Comparison of ENCODE assay signal across 24 mouse cellular contexts in genomic region chr2:119147160-119147678, GRCm38 (mm10). TPM values are rescaled to one million over a fixed set of nuclear protein-coding genes. Genes with fewer than 3 reads are reported as not detected.
DNase-seq lines count a peak whose midpoint lies in the region; ATAC-seq lines count a peak whose summit lies in the region.
"Had no signal": no experiment of that assay in that cellular context is flagged by ENCODE, and none has a peak within 500 bp of the region (broad histone marks: within the 10 kb centered on the region; RNA-seq: fewer than 3 reads in every experiment).

No protein-coding gene starts in this region.

- H3K4me2 ChIP-seq in kidney, embryonic 16.5 days (replicated peaks; ENCODE audit: low read depth, low read length) = no peak overlapping the region; the same call in 1 of the 2 replicates
- no peak overlapping the region for H3K4me2 ChIP-seq in forebrain, embryonic 12.5 days
- H3K4me2 ChIP-seq: forebrain, embryonic 15.5 days; hindbrain, embryonic 13.5 days; limb, embryonic 12.5 days; liver, embryonic 13.5 days; lung, embryonic 15.5 days; midbrain, embryonic 12.5 days; stomach, embryonic 15.5 days had no signal

- no peak overlapping the region; the same call in 1 of the 2 replicates for H3K27ac ChIP-seq in kidney, embryonic 16.5 days (ENCODE audit: low read length)
- no peak overlapping the region for H3K27ac ChIP-seq in forebrain, embryonic 12.5 days
- H3K27ac ChIP-seq: forebrain, embryonic 15.5 days; gastrocnemius, adult 2 months; hindbrain, embryonic 13.5 days; limb, embryonic 12.5 days; liver, embryonic 13.5 days; lung, embryonic 15.5 days; midbrain, embryonic 12.5 days; stomach, embryonic 15.5 days had no signal

- H3K36me3 ChIP-seq in kidney, embryonic 16.5 days (ENCODE audit: insufficient read depth, low read length) = peaks cover 63% of the 10 kb centered on the region
- peaks cover 91% of the 10 kb centered on the region for H3K36me3 ChIP-seq in forebrain, embryonic 12.5 days (replicated peaks)

- peaks cover 5% of the 10 kb centered on the region; the same call in 1 of the 2 replicates for H3K9me3 ChIP-seq in kidney, embryonic 16.5 days (ENCODE audit: low read length)
- H3K9me3 ChIP-seq in forebrain, embryonic 12.5 days = no peaks in the 10 kb centered on the region
- H3K9me3 ChIP-seq: forebrain, embryonic 15.5 days; hindbrain, embryonic 13.5 days; liver, embryonic 13.5 days; lung, embryonic 15.5 days; stomach, embryonic 15.5 days had no signal

- no peak overlapping the region for H3K4me3 ChIP-seq in kidney, embryonic 16.5 days (ENCODE audit: low read length)
- no peak overlapping the region for H3K4me3 ChIP-seq in forebrain, embryonic 12.5 days (replicated peaks)
- H3K4me3 ChIP-seq: erythroblast, embryonic 14.5 days; forebrain, embryonic 15.5 days; gastrocnemius, adult 2 months; hindbrain, embryonic 13.5 days; limb, embryonic 12.5 days; liver, embryonic 13.5 days; lung, embryonic 15.5 days; midbrain, embryonic 12.5 days; stomach, embryonic 15.5 days had no signal

- H3K27me3 ChIP-seq in kidney, embryonic 16.5 days (ENCODE audit: insufficient read depth, low read length) = no peaks in the 10 kb centered on the region
- no peaks in the 10 kb centered on the region for H3K27me3 ChIP-seq in forebrain, embryonic 12.5 days
- H3K27me3 ChIP-seq: forebrain, embryonic 15.5 days; hindbrain, embryonic 13.5 days; limb, embryonic 12.5 days; liver, embryonic 13.5 days; lung, embryonic 15.5 days; midbrain, embryonic 12.5 days; stomach, embryonic 15.5 days had no signal

- peak; percentile 74 for ATAC-seq in kidney, embryonic 16.5 days (ENCODE audit: low FRiP score, low TSS enrichment)
- no peak for ATAC-seq in forebrain, embryonic 12.5 days (ENCODE audit: low FRiP score)
- ATAC-seq: activated CD4-positive, CD25-positive, alpha-beta regulatory T cell, adult 4 months; forebrain, embryonic 15.5 days had no signal

- 46% methylated on average over 22 of the region's 22 CpGs for WGBS in kidney, embryonic 16.5 days
- WGBS in forebrain, embryonic 12.5 days = 86% methylated on average over 22 of the region's 22 CpGs

- no peak overlapping the region for H3K9ac ChIP-seq in kidney, embryonic 16.5 days (replicated peaks; ENCODE audit: low read length)
- H3K9ac ChIP-seq in forebrain, embryonic 12.5 days = no peak overlapping the region
- H3K9ac ChIP-seq: forebrain, embryonic 15.5 days; hindbrain, embryonic 13.5 days; limb, embryonic 12.5 days; liver, embryonic 13.5 days; lung, embryonic 15.5 days; midbrain, embryonic 12.5 days; stomach, embryonic 15.5 days had no signal

- DNase-seq in heart, adult 11 months = peak; percentile 91
- no peak for DNase-seq in heart, adult 8-10 months (ENCODE audit: low spot score)
- DNase-seq in kidney, adult 9 months = no peak
- peak; percentile 22 for DNase-seq in right cerebral cortex, adult 18-20 months
- DNase-seq in right cerebral cortex, postnatal 4 days = no peak
- DNase-seq in lung, postnatal 25 days (ENCODE audit: low spot score) = no peak
- DNase-seq: adrenal gland, postnatal 25 days; cerebellum, adult 18-20 months; cerebellum, postnatal 36 days; gastrocnemius, adult 2 months; liver, embryonic 13.5 days; spleen, adult 18-20 months had no signal

- no peaks in the 10 kb centered on the region; the same call in 1 of the 2 replicates for H3K4me1 ChIP-seq in kidney, embryonic 16.5 days (ENCODE audit: insufficient read depth, low read length)
- H3K4me1 ChIP-seq in forebrain, embryonic 12.5 days = no peaks in the 10 kb centered on the region
- H3K4me1 ChIP-seq: forebrain, embryonic 15.5 days; hindbrain, embryonic 13.5 days; limb, embryonic 12.5 days; lung, embryonic 15.5 days; midbrain, embryonic 12.5 days; stomach, embryonic 15.5 days had no signal

RNA-seq across cellular contexts. Expression of gene Rmdn3, which starts 9.6 kb away (rescaled TPM):
- 10 to 100 TPM; 15.3 to 25.2 (median 17.5) TPM for total RNA-seq in heart, adult 8-10 months (2022)
- polyA plus RNA-seq in kidney, embryonic 16.5 days (2015; fragmentation: Nextera tagmentation; extraction: Ambion mirVana) = 46.4 and 47.0 TPM in 2 replicates
- polyA plus RNA-seq in forebrain, embryonic 12.5 days (2016; fragmentation: Nextera tagmentation; extraction: Ambion mirVana) = 43.6 and 48.7 TPM in 2 replicates

RNA-seq across cellular contexts. Expression of gene Gchfr, which starts 20.4 kb away (rescaled TPM):
- total RNA-seq in heart, adult 8-10 months (2022) = 10 to 100 TPM; 10.9 to 12.5 (median 11.4) TPM
- 34.5 and 38.8 TPM in 2 replicates for polyA plus RNA-seq in kidney, embryonic 16.5 days (2015; fragmentation: Nextera tagmentation; extraction: Ambion mirVana)
- 2.2 and 2.3 TPM in 2 replicates for polyA plus RNA-seq in forebrain, embryonic 12.5 days (2016; fragmentation: Nextera tagmentation; extraction: Ambion mirVana)
- total RNA-seq: gastrocnemius, adult 2 months; granulocyte monocyte progenitor cell, adult 5-6 weeks had no signal
- polyA plus RNA-seq: activated CD4-positive, CD25-positive, alpha-beta regulatory T cell, adult 4 months had no signal

RNA-seq across cellular contexts. Expression of gene Gm14137, which starts 27.1 kb away (rescaled TPM):
- total RNA-seq in heart, adult 8-10 months (2022) = not detected
- 0.56 and 0.85 TPM in 2 replicates for polyA plus RNA-seq in kidney, embryonic 16.5 days (2015; fragmentation: Nextera tagmentation; extraction: Ambion mirVana)
- 1.0 and 1.5 TPM in 2 replicates for polyA plus RNA-seq in forebrain, embryonic 12.5 days (2016; fragmentation: Nextera tagmentation; extraction: Ambion mirVana)
- total RNA-seq: gastrocnemius, adult 2 months; granulocyte monocyte progenitor cell, adult 5-6 weeks; layer of hippocampus, adult 18-20 months had no signal
- polyA plus RNA-seq: erythroblast, embryonic 14.5 days had no signal

RNA-seq across cellular contexts. Expression of gene Rad51, which starts 34.6 kb away (rescaled TPM):
- total RNA-seq in heart, adult 8-10 months (2022) = under 1 TPM; 0.22 to 0.60 (median 0.28) TPM
- polyA plus RNA-seq in kidney, embryonic 16.5 days (2015; fragmentation: Nextera tagmentation; extraction: Ambion mirVana) = 50.7 and 51.8 TPM in 2 replicates
- polyA plus RNA-seq in forebrain, embryonic 12.5 days (2016; fragmentation: Nextera tagmentation; extraction: Ambion mirVana) = 66.5 and 67.6 TPM in 2 replicates

Comparison
In these comparisons a context has a peak if more than half of its experiments do, and no peak if none do; other contexts are left out.
1. DNase-seq: peak in heart, adult 11 months (single experiment) and right cerebral cortex, adult 18-20 months (single experiment); none in heart, adult 8-10 months (single experiment), kidney, adult 9 months (single experiment), right cerebral cortex, postnatal 4 days (single experiment) and lung, postnatal 25 days (single experiment).
2. RNA of gene Gchfr, which starts 20.4 kb away (polyA plus RNA-seq): 34.5 to 38.8 TPM in kidney, embryonic 16.5 days; 2.2 to 2.3 TPM in forebrain, embryonic 12.5 days; every median in the first group is over 10 times any median in the second.